Mouse (Mus musculus): ENCODE data around the gene Ier3.

Gene Ier3

GRCm38 (mm10) chr17:35866911-35867890 is 45.7 kb downstream of the Ier3 start:
- DNase-seq (ENCODE audit: low spot score in 2 of 2), result peak; percentile 52 to 61

GRCm38 (mm10) chr17:35868165-35868820 is 46.8 kb downstream of the Ier3 start:
- peak; percentile 16 to 33 for DNase-seq (ENCODE audit: low spot score in 2 of 2)

- DNase-seq (ENCODE audit: low spot score in 2 of 2), result no peak
Observed at GRCm38 (mm10) chr17:35868961-35869345, 47.5 kb downstream of the Ier3 start.

- no peak for DNase-seq (ENCODE audit: low spot score in 2 of 2)
Observed at GRCm38 (mm10) chr17:35869346-35870067, 48.0 kb downstream of the Ier3 start.

GRCm38 (mm10) chr17:35870151-35870883 is 48.8 kb downstream of the Ier3 start:
- peak; percentile 70 to 81 for DNase-seq (ENCODE audit: low spot score in 2 of 2)

- DNase-seq (ENCODE audit: low spot score in 2 of 2), result peak; percentile 58 to 77
Observed at GRCm38 (mm10) chr17:35870884-35871696, 49.6 kb downstream of the Ier3 start.

Data from natural killer cell, adult 2 months (primary cell).